Mouse (Mus musculus): Measurements from ENCODE around the gene Casc3. TPM values are rescaled to one million over a fixed set of nuclear protein-coding genes. Genes with fewer than 3 reads are reported as not detected.
A peak's percentile ranks its signal among the peaks of the same experiment; 100 is the strongest.

Casc3 gene
- total RNA-seq, 2 experiments from 2014 or later, result 17.4 to 21.9 TPM

- intact Hi-C loops (cut with DNase I), result loop anchor here (1.0 to 2.0 kb wide), 3 partner anchors 14 to 68 kb away; no protein-coding TSS in a partner anchor
- Histone ChIP-seq H3K27ac (peak overlapping the region; percentile 100), H3K4me3 (peak overlapping the region; percentile 72)
- peak; percentile 81 for TF ChIP-seq CTCF (IDR thresholded peaks at IDR 0.05)
- peak; percentile 97 for DNase-seq
Observed at GRCm38 (mm10) chr11:98786359-98787214, 18.1 kb upstream of the Casc3 start.

GRCm38 (mm10) chr11:98787229-98787628 is 17.5 kb upstream of the Casc3 start:
- no peak for TF ChIP-seq CTCF (IDR thresholded peaks at IDR 0.05)
- H3K27ac ChIP-seq, result peak overlapping the region; percentile 100
- H3K4me3 ChIP-seq, result peak overlapping the region; percentile 72
- intact Hi-C loops (cut with DNase I), result loop anchor here (2.0 kb wide), 2 partner anchors 14 to 68 kb away; no protein-coding TSS in a partner anchor
- DNase-seq, result peak; percentile 80

GRCm38 (mm10) chr11:98787691-98788090 is 17.0 kb upstream of the Casc3 start:
- DNase-seq, result no peak
- H3K4me3 ChIP-seq, result peak overlapping the region; percentile 72; the same call in 1 of the 2 replicates
- intact Hi-C loops (cut with DNase I), result loop anchor here (2.0 kb wide), 3 partner anchors 15 to 69 kb away; no protein-coding TSS in a partner anchor
- peak overlapping the region; percentile 100 for H3K27ac ChIP-seq
- TF ChIP-seq CTCF (IDR thresholded peaks at IDR 0.05), result peak; percentile 61

- peak overlapping the region; percentile 100 for H3K27ac ChIP-seq
- peak overlapping the region; percentile 83 for H3K4me3 ChIP-seq
- intact Hi-C loops (cut with DNase I), result loop anchor here (2.0 kb wide), 1 partner anchor 41 kb away; no protein-coding TSS in a partner anchor
- no peak for TF ChIP-seq CTCF (IDR thresholded peaks at IDR 0.05)
- DNase-seq, result no peak
Observed at GRCm38 (mm10) chr11:98788139-98788538, 16.6 kb upstream of the Casc3 start.

- DNase-seq, result peak; percentile 92
- intact Hi-C loops (cut with DNase I), result loop anchor here (2.0 kb wide), 1 partner anchor 40 kb away; no protein-coding TSS in a partner anchor
- H3K4me3 ChIP-seq, result peak overlapping the region; percentile 83
- peak; percentile 70 for TF ChIP-seq CTCF (IDR thresholded peaks at IDR 0.05)
- peak overlapping the region; percentile 100 for H3K27ac ChIP-seq
Observed at GRCm38 (mm10) chr11:98788550-98789218, 16.0 kb upstream of the Casc3 start.

GRCm38 (mm10) chr11:98789219-98789807 is 15.4 kb upstream of the Casc3 start:
- Histone ChIP-seq H3K4me3 (peak overlapping the region; percentile 83), H3K27ac (peak overlapping the region; percentile 100)
- no peak for DNase-seq
- intact Hi-C loops (cut with DNase I), result loop anchor here (2.0 kb wide), 1 partner anchor 39 kb away; no protein-coding TSS in a partner anchor
- TF ChIP-seq CTCF (IDR thresholded peaks at IDR 0.05), result no peak

GRCm38 (mm10) chr11:98789824-98790223 is 14.9 kb upstream of the Casc3 start:
- peak overlapping the region; percentile 83 for H3K4me3 ChIP-seq
- no peak for TF ChIP-seq CTCF (IDR thresholded peaks at IDR 0.05)
- intact Hi-C loops (cut with DNase I), result loop anchor here (2.0 kb wide), 1 partner anchor 39 kb away; no protein-coding TSS in a partner anchor
- peak overlapping the region; percentile 100 for H3K27ac ChIP-seq
- DNase-seq, result no peak

GRCm38 (mm10) chr11:98790631-98791205 is 14.0 kb upstream of the Casc3 start:
- intact Hi-C loops (cut with DNase I), result no loop called here

GRCm38 (mm10) chr11:98791448-98791847 is 13.3 kb upstream of the Casc3 start:
- intact Hi-C loops (cut with DNase I), result no loop called here
- H3K4me3 ChIP-seq, result no peak overlapping the region
- H3K27ac ChIP-seq, result no peak overlapping the region
- no peak for TF ChIP-seq CTCF (IDR thresholded peaks at IDR 0.05)
- DNase-seq, result no peak

More at GRCm38 (mm10) chr11:98790631-98791205, 14.0 kb upstream of the Casc3 start:
- Histone ChIP-seq H3K27ac (no peak overlapping the region), H3K4me3 (no peak overlapping the region)
- TF ChIP-seq CTCF (IDR thresholded peaks at IDR 0.05), result no peak
- no peak for DNase-seq

GRCm38 (mm10) chr11:98792081-98792480 is 12.6 kb upstream of the Casc3 start:
- H3K4me3 ChIP-seq, result no peak overlapping the region
- DNase-seq, result no peak
- H3K27ac ChIP-seq, result no peak overlapping the region
- TF ChIP-seq CTCF (IDR thresholded peaks at IDR 0.05), result no peak
- intact Hi-C loops (cut with DNase I), result no loop called here

- TF ChIP-seq CTCF (IDR thresholded peaks at IDR 0.05), result peak; percentile 33; the same call in 1 of the 2 replicates
- Histone ChIP-seq H3K27ac (peak overlapping the region; percentile 98), H3K4me3 (peak overlapping the region; percentile 95)
- DNase-seq, result peak; percentile 87
- intact Hi-C loops (cut with DNase I), result loop anchor here (2.0 kb wide), 1 partner anchor 14 kb away; no protein-coding TSS in a partner anchor
Observed at GRCm38 (mm10) chr11:98794469-98795014, 10.2 kb upstream of the Casc3 start.

Measured in gastrocnemius, adult 2 months (tissue).